Mouse (Mus musculus) spleen, embryonic (tissue): ENCODE results near the gene Sccpdh.
"Not testable (repeated sequence)": the region's sequence is repeated elsewhere in the genome, so short reads cannot be mapped to it uniquely, and the experiment has no call there.

Experiments used
- CTCF ChIA-PET: fragments of 350-600 bp; sonication (Branson Sonifier 250); formaldehyde crosslinking; loops from one replicate; lab custom pipeline; 2022; lab: Charles Lee

The Sccpdh gene

DNA sequence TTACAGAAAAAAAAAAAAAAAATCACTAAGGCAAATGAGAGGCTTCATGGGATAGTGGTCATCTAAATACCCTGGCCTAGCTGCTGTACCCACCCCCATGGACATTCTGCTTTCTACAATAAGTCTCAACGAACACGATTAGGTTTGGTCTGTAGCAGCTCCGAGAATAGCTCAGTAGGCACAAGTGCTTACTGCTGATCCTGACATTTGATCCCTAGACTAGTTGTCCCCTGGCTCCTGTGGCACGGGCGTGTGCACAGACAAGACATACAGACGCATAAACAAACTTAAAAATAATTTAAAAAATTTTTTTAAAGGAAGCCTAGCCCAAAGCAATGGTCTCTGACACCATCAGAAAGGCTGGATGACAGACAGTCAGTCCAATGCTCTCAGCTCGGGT is 560 bp upstream of the Sccpdh start:
- CTCF ChIA-PET = no interaction called here

DNA sequence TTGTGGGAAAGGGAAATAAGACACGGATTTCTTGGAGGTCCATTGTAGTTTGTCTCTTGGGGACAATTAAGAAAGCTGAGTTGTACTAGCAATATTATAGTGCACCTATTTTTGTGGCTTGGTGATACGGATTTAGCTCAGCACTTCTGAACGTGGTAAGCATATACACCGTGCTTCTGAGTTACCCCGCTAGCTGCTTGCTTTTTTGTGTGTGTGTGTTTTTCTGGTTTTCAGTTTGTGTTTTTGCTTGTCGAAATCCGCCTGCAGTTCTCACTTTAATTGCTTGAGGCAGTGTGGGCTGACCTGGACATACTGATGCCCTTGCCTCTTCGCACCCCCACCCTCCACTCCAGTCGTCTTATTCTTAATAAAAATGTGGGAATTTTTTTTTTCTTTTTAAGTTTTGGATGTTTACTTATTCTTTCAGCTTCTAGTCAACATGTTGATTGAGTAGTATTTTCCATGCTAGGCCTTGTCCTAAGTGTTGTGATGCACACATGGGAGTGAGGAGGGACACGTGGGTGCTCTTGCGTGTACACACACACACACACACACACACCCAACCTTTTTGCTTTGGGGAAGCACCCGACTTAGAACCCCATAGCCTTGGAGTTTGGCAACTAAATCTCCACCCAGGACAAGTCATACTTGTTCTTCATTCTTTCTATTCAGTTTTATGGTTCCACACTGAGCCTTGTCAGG is 977 bp downstream of the Sccpdh start:
- CTCF ChIA-PET = no interaction called here

DNA sequence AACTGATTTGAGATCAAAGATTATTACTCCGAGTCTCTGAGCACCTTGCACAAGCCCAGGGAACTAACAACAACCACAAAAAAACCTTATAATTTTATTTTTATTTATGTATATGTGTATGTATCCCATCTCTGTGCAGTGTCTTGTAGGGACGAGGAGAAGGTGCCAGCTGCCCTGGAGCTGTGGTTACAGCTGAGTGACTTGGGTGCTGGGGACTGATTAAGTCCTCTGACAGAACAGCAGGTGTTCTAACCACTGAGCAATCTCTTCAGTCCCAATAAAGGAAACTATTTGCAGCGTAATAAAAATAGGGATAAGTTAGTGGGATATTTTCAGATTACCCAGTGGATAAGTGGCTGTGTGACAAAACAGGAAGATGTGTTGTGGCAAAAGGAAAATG is 6.3 kb downstream of the Sccpdh start:
- CTCF ChIA-PET = no interaction called here

DNA sequence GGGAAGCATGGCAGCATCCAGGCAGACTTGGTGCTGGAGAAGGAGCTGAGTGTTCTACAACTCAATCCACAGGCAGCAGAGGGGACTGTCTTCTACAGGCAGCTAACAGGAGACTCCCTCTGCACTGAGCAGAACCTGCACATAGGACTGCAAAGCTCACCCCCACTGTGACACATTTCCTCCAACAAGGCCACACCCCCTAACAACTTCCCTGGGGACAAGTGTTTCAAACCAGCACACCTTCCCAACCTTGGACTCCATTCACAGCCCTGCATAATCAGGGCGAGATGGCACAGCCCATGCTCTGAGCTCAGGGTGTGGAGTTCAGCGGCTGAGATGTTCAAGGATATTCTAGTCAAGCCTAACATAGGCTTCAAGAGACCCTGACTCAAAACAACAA is 9.0 kb downstream of the Sccpdh start:
- CTCF ChIA-PET = interaction anchor here (0.6 kb wide), 1 partner anchor 1342 kb away, joined by 3 read pairs; no protein-coding TSS in a partner anchor

DNA sequence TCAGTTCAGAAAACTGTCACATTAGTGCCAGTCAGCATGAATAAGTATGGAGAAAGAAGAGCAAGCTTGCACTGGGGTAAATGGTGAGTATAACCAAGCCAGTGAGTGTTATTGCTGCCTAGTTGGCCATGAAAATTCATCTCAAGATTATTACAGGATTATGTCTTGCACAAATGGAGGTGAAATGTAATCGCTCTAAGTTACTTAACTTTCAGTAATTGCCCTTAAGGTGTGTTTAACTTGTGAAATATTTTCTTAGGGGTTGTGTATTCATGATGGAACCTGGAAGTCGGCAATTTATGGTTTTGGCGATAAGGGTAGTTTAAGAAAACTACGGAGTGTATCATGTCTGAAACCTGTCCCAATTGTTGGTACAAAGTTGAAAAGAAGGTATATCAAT is 11.3 kb downstream of the Sccpdh start:
- CTCF ChIA-PET = no interaction called here

DNA sequence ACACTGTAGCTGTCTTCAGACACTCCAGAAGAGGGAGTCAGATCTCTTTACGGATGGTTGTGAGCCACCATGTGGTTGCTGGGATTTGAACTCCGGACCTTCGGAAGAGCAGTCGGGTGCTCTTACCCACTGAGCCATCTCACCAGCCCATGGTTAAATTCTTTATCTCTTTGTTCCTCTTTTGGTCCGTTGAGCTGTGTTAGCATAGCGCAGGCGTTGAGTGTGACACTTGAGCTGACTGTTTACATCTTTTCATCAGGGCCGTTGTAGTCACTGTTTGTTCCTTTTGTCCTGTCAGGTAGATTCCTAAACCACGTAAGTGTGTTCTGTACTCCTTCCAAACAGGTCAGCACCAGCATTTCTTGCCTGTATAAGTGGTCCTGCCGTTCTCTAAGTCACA is 14.7 kb downstream of the Sccpdh start:
- CTCF ChIA-PET = not testable (repeated sequence)

DNA sequence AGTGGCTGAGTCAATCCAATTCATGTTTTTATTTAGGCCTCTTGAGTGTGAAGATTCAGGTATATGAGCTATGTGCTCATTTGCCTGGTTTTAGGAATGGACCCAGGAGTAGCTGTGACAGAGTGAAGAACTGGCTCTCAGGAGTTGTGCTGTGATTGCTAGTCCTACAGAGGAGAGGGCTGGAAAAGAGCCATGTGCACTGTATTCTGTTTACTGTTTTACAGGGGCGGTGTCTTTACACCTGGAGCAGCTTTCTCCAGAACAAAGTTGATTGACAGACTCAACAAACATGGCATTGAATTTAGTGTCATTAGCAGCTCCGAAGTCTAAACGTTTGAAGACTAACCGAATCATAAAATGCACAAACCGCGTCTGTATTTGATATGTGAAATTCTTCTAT is 18.3 kb downstream of the Sccpdh start:
- CTCF ChIA-PET = no interaction called here

DNA sequence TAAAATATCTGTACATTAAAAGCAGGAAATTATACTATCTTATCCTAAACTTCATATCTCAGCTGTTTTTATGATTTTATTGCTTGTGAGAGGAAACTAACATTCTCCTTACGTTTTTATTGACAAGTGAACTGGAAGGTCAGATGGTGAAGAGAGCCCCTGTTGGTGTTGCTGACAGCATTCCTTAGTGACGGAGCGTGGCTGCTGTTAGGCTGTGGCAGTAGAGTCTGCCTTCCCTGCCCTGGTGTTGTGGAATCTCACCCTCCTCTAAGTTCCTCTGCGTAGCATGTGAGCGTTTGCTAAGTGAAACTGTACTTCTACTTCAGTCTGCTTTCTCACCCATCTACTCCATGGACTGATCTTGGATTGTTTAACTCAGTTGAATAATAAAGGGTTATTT is 18.8 kb downstream of the Sccpdh start:
- CTCF ChIA-PET = interaction anchor here (0.8 kb wide), 1 partner anchor 11 kb away, joined by 3 read pairs; no protein-coding TSS in a partner anchor

DNA sequence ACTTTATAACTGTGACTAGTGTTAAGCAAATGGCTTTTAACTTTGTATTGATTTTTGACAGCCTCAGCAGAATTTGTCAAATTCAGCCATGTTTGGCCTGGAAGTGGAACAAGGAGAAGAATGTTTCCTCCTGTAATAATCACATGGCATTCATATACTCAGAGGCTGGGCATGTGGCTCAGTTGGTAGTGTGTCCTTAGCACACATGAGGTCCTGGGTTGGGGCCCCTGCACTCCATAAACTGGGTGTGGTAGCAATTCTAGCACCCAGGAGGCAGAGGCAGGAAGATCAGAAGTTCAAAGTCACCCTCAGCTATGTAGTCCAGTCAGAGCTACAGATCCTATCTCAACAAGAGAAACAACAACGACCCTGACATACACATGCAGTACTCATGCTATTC is 19.3 kb downstream of the Sccpdh start:
- CTCF ChIA-PET = interaction anchor here (0.8 kb wide), 1 partner anchor 11 kb away, joined by 3 read pairs; no protein-coding TSS in a partner anchor

DNA sequence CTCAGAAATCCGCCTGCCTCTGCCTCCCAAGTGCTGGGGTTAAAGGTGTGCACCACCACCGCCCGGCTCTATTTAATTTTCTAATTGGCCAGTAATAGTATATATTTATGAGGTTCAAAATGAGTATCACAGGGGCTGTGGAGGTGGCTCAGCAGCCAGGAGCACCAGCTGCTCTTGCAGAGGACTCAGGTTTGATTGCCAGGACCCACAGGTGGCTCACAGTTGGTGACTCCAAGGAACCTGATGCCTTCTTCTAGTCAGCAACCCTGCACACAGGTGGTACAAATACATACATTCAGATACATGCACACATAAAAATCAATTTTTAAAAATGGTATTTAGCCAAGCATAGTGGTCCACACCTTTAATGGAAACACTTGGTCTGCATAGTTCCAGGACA is 20.0 kb downstream of the Sccpdh start:
- CTCF ChIA-PET = no interaction called here

DNA sequence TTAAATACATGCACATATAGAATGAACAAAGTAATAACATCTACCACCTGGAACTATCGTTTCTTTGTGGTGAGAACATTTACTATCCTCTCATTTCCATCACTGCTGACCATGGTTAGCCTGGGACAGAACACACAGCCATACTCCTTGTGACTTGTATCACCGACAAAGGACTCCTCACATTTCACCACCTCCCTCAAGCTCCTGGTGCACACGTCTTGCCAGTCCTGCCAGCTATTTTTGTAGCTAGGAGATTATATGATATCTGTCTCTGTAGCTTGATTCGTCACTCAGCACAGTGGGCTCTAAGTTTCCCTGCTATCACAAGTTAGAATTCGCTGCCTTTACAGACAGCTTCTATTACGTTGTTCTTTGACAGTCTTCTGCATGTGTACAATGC is 20.4 kb downstream of the Sccpdh start:
- CTCF ChIA-PET = no interaction called here

DNA sequence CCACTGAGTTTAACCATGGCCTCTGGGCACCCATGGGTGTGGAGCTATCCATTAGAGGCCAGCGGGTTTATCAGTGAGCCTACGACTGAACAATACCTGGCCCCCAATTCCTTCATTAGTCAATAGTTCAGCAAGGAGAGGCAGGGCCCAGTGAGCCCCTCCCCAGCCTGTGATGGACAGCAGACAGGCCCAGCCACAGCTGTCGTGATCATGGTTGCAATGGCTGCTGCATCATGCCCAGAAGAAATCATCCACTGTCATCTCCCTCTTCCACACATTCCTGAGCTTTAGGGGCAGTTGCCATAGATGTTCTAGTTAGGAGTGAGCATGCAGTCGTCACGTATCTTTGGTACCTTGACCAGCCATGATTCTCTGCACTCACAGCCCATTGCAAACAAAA is 20.9 kb downstream of the Sccpdh start:
- CTCF ChIA-PET = no interaction called here

DNA sequence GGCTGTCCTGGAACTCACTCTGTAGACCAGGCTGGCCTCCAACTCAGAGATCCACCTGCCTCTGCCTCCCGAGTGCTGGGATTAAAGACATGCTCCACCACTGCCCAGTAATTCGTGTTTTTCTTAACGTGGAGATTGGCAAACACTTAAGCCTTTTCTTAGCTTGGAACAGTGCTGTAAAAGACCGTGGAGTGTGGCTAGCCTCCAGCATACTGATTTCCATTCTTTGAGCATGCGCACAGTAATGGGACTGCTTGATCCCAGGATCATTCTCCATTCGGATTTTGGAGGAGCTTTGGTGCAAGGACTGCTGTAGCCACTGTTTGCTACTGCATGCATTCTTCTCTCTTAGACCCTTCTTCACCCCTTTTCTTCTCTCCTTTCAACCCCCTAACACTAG is 21.5 kb downstream of the Sccpdh start:
- CTCF ChIA-PET = no interaction called here

DNA sequence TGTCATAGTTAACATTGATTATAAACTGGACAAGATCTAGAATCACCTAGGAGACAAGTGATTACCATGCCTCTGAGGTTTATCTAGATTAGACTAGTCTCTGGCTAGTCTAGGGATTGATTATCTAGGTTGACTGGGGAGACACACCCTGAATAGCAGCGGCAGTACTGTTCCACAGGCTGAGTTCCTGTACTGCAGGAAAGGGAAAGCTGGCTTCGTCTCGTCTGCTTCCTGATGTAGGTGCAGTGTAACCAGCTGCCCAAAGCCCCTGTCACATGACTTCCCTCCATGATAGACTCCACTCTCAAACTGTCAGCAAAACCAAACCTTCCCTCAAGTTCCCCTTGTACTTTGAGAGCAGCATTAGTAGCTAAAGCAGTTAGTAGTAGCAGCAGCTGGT is 36.1 kb downstream of the Sccpdh start:
- CTCF ChIA-PET = no interaction called here

DNA sequence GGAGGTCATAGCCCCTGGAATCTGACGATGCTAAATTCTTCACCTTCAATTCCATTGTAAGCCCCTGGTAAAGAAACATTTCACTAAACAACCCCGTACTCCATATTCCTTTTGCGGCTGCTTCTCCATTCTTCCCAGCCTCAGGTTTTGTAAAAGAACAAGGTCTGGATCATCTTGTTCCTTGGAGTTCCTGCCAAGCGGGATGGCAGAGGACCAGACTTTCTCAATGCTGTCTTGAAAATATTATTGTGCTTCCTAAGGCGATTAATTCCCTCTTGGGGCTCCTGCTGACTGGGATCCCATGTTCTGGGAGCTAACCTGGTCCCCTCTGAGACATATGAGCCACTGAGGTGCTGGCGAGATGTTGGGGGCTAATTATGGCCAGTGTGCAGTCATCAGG is 37.1 kb downstream of the Sccpdh start:
- CTCF ChIA-PET = no interaction called here

DNA sequence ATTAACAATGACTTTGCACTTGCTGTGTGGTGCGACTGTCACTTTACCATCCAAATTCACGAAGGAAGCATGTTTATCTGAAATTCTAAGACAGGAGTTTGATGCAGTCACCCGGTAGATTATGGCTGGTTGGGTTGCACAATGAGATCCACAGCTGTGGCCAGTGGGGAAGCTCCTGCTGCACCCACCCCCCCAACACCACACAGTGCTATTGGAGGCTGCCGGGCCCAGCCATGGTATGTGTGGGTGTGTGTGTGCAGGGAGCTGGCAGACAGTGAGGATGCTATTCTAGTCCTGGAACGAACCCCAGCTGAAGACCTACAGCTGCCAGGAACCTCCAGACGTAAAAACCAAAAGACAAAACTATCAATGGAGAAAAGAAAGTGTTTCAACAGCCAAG is 41.4 kb downstream of the Sccpdh start:
- CTCF ChIA-PET = no interaction called here

DNA sequence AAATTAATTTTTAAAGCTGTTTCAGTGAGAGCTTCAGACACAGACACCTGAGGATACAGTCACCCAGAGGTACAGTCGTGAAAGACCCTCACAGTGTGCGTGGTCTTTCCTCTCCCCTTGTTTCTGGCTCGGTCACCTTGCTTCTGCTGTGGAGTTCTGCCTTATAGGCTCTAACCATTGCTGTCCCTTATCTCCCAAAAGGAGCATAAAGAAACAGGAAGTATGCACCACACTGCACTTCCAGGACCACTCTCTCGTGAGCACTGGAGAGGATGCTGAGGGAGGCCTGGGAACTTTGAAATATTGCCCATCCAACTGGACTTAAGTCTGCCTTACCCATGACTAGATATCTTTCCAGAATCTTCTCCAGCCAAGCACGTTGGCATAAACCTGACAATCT is 42.7 kb downstream of the Sccpdh start:
- CTCF ChIA-PET = no interaction called here

DNA sequence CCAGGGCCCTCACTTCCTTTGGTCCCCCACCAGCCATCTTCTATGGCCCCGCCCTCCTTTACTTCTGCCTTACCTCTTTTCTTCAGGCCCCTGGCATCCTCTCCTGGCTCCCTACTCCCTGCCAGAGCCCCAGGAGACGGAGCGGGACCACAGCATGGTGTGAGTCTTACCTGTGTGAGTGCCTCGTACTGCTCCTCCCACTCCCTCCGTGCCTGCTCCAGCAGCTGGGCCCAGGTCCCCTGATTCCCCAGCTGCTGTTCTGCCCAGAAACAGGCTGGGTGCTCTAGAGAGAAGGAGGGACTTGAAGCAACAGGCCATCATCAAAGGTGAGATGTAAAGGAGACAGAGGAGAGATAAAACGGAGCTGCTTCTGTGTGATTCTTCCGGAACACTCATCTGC is 44.6 kb downstream of the Sccpdh start:
- CTCF ChIA-PET = no interaction called here

DNA sequence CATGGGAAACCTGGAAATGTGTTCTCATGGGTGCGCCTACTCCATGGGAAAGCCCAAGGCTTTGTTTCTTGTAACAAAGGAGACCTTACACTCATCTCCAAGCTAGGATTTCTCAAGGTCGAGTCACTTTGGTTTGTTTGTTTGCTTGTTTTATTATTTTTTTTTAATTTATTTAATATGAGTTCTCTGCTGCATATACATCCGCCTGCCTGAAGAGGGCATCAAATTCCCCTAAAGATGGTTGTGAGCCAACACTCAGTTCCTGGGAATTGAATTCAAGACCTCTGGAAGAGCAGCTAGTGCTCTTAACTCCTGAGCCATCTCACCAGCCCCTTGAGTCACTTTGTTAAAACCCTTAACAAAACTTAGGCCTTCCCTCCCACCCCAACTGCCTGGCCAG is 45.4 kb downstream of the Sccpdh start:
- CTCF ChIA-PET = no interaction called here

DNA sequence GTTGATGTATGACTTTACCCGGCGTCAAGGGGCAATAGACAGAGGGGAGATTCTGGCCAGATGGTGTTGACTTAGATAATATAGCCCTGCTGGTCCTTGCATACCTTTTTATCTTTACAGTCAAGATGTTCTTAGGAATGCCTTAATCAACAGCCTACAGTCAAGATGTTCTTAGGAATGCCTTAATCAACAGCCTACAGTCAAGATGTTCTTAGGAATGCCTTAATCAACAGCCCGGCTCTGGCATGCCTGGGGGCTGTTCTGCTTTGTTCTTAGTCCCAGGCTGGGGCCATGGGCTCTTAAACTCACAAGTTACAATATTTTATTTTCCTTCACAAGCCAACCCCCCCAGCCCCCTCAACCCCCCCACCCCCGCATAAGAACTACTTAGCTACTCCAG is 47.3 kb downstream of the Sccpdh start:
- CTCF ChIA-PET = not testable (repeated sequence)

DNA sequence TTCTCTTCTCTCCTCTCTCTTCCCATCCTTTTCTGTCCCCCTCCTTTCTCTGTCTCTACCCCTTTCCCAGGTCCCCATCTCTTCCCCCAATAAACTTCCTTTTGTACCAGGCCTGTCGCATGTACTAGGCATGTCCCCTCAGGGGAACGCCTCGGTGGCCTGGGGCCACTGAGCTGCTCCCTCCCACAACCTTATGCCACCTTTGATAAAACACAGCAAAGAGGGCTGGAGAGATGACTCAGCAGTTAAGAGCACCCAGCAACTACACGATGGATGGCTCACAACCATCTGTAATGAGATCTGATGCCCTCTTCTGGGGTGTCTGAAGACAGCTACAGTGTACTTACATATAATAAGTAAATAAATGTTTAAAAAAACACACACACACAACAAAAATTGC is 47.8 kb downstream of the Sccpdh start:
- CTCF ChIA-PET = no interaction called here

DNA sequence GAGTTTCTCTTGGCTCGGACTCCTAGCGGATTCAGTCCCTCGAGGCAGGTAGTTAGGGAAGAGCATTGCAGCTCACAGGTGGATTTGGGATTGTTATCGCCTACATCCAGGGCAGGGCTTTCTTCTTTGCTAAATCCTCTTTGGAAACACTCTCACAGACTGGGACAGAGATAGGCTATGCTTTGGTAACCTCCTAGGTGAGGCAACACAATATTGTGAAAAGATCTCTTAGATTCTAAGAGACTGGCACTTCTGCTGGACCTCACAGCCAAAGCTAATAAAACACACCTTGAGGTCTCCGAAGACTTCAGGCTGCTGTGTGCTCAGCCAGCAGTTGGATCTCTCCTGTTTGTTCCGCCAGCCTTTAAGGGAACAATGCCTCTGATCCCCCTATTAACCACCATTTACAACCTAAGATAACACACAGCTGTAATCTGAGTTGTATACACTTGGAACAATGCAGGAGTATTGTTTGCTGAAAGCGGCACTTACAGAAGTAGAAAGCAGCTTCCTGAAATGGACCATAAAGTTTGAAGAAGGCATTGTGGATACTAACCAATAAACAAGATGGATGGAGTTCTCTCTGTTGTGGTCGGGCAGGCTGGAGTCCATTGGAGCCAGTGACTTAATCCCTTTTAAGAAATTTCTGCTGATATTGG is 54.9 kb downstream of the Sccpdh start:
- CTCF ChIA-PET = no interaction called here

DNA sequence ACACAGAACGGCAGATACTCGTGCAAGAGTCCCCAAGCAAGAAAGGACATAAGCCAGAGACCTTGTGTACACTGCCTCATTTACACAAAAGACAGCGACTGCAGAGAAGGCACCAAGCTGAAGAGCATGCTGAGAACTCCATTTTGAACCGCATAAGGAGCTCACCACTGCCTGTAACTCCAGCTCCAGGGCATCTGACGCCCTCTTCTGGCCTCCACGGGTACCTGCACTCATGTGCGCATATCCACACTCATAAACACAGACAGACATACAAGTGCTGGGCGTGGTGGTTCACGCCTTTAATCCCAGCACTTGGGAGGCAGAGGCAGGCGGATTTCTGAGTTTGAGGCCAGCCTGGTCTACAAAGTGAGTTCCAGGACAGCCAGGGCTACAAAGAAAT is 60.7 kb downstream of the Sccpdh start:
- CTCF ChIA-PET = no interaction called here

DNA sequence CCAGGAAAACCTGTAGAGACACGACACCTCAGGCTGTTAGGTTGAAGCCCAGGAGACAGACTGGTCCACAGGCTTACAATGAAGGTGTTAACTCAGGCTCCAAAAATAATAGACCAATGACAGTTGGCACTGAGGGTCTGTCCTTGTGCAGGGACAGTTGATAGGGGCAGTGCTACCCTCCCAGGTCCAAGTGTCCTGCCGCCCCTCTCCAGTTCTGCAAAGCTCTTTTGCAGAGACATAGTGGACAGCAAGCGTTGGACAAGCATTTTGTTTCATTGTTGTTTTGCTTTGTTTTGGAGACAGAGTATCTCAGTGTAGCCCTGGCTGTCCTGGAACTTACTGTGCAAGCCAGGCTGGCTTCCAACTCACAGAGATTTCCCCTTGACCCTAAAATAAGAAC is 63.4 kb downstream of the Sccpdh start:
- CTCF ChIA-PET = no interaction called here
